ENCODE assay signal across 15 mouse cellular contexts in genomic region chr12:77139718-77140117, GRCm38 (mm10).
DNase-seq lines count a peak whose midpoint lies in the region; ATAC-seq lines count a peak whose summit lies in the region.
"Had no signal": no experiment of that assay in that cellular context is flagged by ENCODE, and none has a peak within 500 bp of the region (broad histone marks: within the 10 kb centered on the region; RNA-seq: fewer than 3 reads in every experiment).

No protein-coding gene starts in this region.

- no peak overlapping the region for H3K27ac ChIP-seq in heart, embryonic 12.5 days (ENCODE audit: poor library complexity, severe bottlenecking)
- no peak overlapping the region for H3K27ac ChIP-seq in kidney, embryonic 16.5 days (ENCODE audit: low read length)
- no peak overlapping the region for H3K27ac ChIP-seq in midbrain, embryonic 13.5 days
- H3K27ac ChIP-seq: embryonic facial prominence, embryonic 12.5 days; forebrain, embryonic 13.5 days had no signal

- no peaks in the 10 kb centered on the region for H3K27me3 ChIP-seq in heart, embryonic 12.5 days (replicated peaks)
- no peaks in the 10 kb centered on the region for H3K27me3 ChIP-seq in kidney, embryonic 16.5 days (ENCODE audit: insufficient read depth, low read length)
- no peaks in the 10 kb centered on the region for H3K27me3 ChIP-seq in midbrain, embryonic 13.5 days
- H3K27me3 ChIP-seq: embryonic facial prominence, embryonic 12.5 days; forebrain, embryonic 13.5 days had no signal

- DNase-seq in heart, adult 11 months: peak; percentile 94
- peak; percentile 61 for DNase-seq in lung, postnatal 36 days
- DNase-seq in lung, postnatal 4 days: no peak
- DNase-seq in adrenal gland, adult (ENCODE audit: inconsistent age in 2 of 2, low spot score in 1 of 2): no peak
- DNase-seq in embryo, embryonic 10.5 days (ENCODE audit: low spot score): no peak
- DNase-seq: adrenal gland, adult 8-10 months; cerebellum, postnatal 25 days; right cerebral cortex, adult 18-20 months; thymus, adult 2 months had no signal

- no peak for ATAC-seq in heart, embryonic 12.5 days (ENCODE audit: insufficient number of reproducible peaks, low FRiP score)
- ATAC-seq in kidney, embryonic 16.5 days (ENCODE audit: low FRiP score, low TSS enrichment): 0 out of 2 replicates have a peak, but pooled peaks have one; percentile 42
- no peak for ATAC-seq in midbrain, embryonic 13.5 days
- ATAC-seq: forebrain, embryonic 13.5 days; midbrain, embryonic 16.5 days had no signal

- WGBS in heart, embryonic 12.5 days: 87% methylated on average over 2 of the region's 2 CpGs
- WGBS in kidney, embryonic 16.5 days: 78% methylated on average over 2 of the region's 2 CpGs
- WGBS in midbrain, embryonic 13.5 days: 85% methylated on average over 2 of the region's 2 CpGs

- H3K4me1 ChIP-seq in heart, embryonic 12.5 days (replicated peaks): peaks cover 10% of the 10 kb centered on the region; the same call in 1 of the 2 replicates
- H3K4me1 ChIP-seq in kidney, embryonic 16.5 days (ENCODE audit: insufficient read depth, low read length): no peaks in the 10 kb centered on the region
- H3K4me1 ChIP-seq in midbrain, embryonic 13.5 days (replicated peaks): no peaks in the 10 kb centered on the region
- H3K4me1 ChIP-seq: forebrain, embryonic 13.5 days had no signal

- H3K9me3 ChIP-seq in heart, embryonic 12.5 days (replicated peaks): no peaks in the 10 kb centered on the region
- H3K9me3 ChIP-seq in kidney, embryonic 16.5 days (ENCODE audit: low read length): no peaks in the 10 kb centered on the region
- H3K9me3 ChIP-seq in midbrain, embryonic 13.5 days: no peaks in the 10 kb centered on the region
- H3K9me3 ChIP-seq: embryonic facial prominence, embryonic 12.5 days; forebrain, embryonic 13.5 days had no signal

- H3K36me3 ChIP-seq in heart, embryonic 12.5 days: no peaks in the 10 kb centered on the region
- no peaks in the 10 kb centered on the region for H3K36me3 ChIP-seq in kidney, embryonic 16.5 days (ENCODE audit: insufficient read depth, low read length)
- H3K36me3 ChIP-seq in midbrain, embryonic 13.5 days: no peaks in the 10 kb centered on the region
- H3K36me3 ChIP-seq: embryonic facial prominence, embryonic 12.5 days had no signal

- no peak overlapping the region for H3K9ac ChIP-seq in heart, embryonic 12.5 days
- H3K9ac ChIP-seq in kidney, embryonic 16.5 days (replicated peaks; ENCODE audit: low read length): no peak overlapping the region
- H3K9ac ChIP-seq in midbrain, embryonic 13.5 days (replicated peaks): no peak overlapping the region
- H3K9ac ChIP-seq: embryonic facial prominence, embryonic 12.5 days; forebrain, embryonic 13.5 days had no signal

- no peak overlapping the region for H3K4me3 ChIP-seq in heart, embryonic 12.5 days
- no peak overlapping the region for H3K4me3 ChIP-seq in kidney, embryonic 16.5 days (ENCODE audit: low read length)
- H3K4me3 ChIP-seq in midbrain, embryonic 13.5 days (replicated peaks): no peak overlapping the region
- H3K4me3 ChIP-seq: embryonic facial prominence, embryonic 12.5 days; forebrain, embryonic 13.5 days had no signal

- H3K4me2 ChIP-seq in heart, embryonic 12.5 days: no peak overlapping the region
- H3K4me2 ChIP-seq in kidney, embryonic 16.5 days (replicated peaks; ENCODE audit: low read depth, low read length): no peak overlapping the region
- H3K4me2 ChIP-seq in midbrain, embryonic 13.5 days (replicated peaks): no peak overlapping the region
- H3K4me2 ChIP-seq: embryonic facial prominence, embryonic 12.5 days; forebrain, embryonic 13.5 days had no signal

Comparison
In these comparisons a context has a peak if more than half of its experiments do, and no peak if none do; other contexts are left out.
1. DNase-seq: peak in heart, adult 11 months (single experiment) and lung, postnatal 36 days (single experiment); none in lung, postnatal 4 days (0 of 2), adrenal gland, adult (0 of 2) and embryo, embryonic 10.5 days (single experiment).